Comparison of ENCODE assay signal across 8 mouse cellular contexts in the genomic region with DNA sequence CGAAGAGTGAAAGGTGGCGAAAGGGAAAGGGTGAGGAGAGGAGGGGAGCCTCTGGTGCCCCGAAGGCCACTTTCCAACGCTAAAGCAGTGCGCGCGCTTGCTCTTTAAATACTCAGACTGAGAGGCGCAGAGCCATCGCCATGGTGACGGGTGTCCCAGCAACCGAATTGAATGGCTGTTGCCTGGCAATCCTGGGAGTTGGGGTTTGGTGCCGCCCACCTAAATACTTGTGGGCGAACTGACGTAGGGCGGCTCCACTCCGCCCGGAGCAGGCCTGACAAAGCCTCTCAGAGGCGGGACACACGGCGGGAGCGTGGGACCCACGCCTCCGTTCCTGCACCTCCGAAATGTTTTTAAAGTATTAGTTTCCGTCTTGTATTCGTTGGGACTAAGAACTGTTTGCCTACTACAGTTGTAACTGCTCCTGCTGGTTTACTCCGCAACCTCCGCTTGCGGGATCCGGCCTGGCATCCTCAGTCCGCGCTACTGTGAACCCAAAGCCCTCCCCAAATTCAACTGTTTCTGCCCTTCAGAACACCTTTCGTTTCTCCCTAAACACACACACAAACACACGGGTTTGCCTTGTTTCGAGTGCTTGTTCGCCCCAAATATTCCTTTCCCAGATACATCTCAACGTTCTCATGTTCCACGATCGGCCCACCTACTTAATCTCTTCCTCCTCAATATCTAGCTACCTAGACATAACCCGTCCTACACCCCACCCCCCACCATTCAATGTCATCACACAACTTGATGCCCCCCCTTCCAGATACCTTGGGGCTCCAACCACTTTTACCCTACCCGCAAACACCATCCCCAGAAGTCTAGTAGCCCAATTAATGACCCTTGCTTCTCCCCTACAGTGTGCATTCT. TPM values are rescaled to one million over a fixed set of nuclear protein-coding genes. Genes with fewer than 3 reads are reported as not detected.
A peak's percentile ranks its signal among the peaks of the same experiment; 100 is the strongest.
DNase-seq lines count a peak whose midpoint lies in the region; ATAC-seq and TF ChIP-seq lines count a peak whose summit lies in the region.

No protein-coding gene starts in this region.

- TF ChIP-seq EP300 in stomach, postnatal 0 days (optimal IDR thresholded peaks at IDR 0.05): no peak

- H3K4me1 ChIP-seq in forebrain, embryonic 10.5 days: peaks cover 85% of the 10 kb centered on the region
- H3K4me1 ChIP-seq in heart, embryonic 15.5 days (replicated peaks): peaks cover 17% of the 10 kb centered on the region
- H3K4me1 ChIP-seq in kidney, postnatal 0 days (replicated peaks; ENCODE audit: insufficient read depth, low read length): peaks cover 24% of the 10 kb centered on the region
- peaks cover 27% of the 10 kb centered on the region for H3K4me1 ChIP-seq in liver, embryonic 11.5 days (replicated peaks; ENCODE audit: control insufficient read depth, insufficient read depth, low read length)
- H3K4me1 ChIP-seq in stomach, postnatal 0 days (replicated peaks; ENCODE audit: control insufficient read depth, insufficient read depth): peaks cover 3% of the 10 kb centered on the region; the same call in 1 of the 2 replicates

- peak overlapping the region; percentile 91 for H3K4me3 ChIP-seq in forebrain, embryonic 10.5 days
- H3K4me3 ChIP-seq in heart, embryonic 15.5 days: peak overlapping the region; percentile 55
- H3K4me3 ChIP-seq in kidney, postnatal 0 days (replicated peaks; ENCODE audit: low read depth, low read length): peak overlapping the region; percentile 33
- H3K4me3 ChIP-seq in liver, embryonic 11.5 days (ENCODE audit: low read depth, low read length): peak overlapping the region; percentile 45
- H3K4me3 ChIP-seq in stomach, postnatal 0 days (ENCODE audit: low read depth, low read length): peak overlapping the region; percentile 38

- no peak for TF ChIP-seq CTCF in kidney, postnatal 0 days (IDR thresholded peaks at IDR 0.05; ENCODE audit: low read depth)
- no peak for TF ChIP-seq CTCF in stomach, postnatal 0 days (IDR thresholded peaks at IDR 0.05; ENCODE audit: low read depth)

- DNase-seq in CD4-positive, CD25-positive, alpha-beta regulatory T cell, adult 2 months (ENCODE audit: low read depth, low spot score): peak; percentile 88
- peak; percentile 94 for DNase-seq in adrenal gland, postnatal 14 days
- peak; percentile 98 for DNase-seq in forebrain, embryonic 10.5 days (ENCODE audit: extremely low spot score, low spot score)
- DNase-seq in kidney, postnatal 0 days (ENCODE audit: low spot score): peak; percentile 95
- peak; percentile 79 for DNase-seq in liver, embryonic 11.5 days (ENCODE audit: low spot score)
- DNase-seq in stomach, postnatal 0 days (ENCODE audit: low spot score): peak; percentile 91

- WGBS in forebrain, embryonic 10.5 days: 1% methylated on average over 41 of the region's 41 CpGs
- WGBS in heart, embryonic 15.5 days: 4% methylated on average over 41 of the region's 41 CpGs
- WGBS in kidney, postnatal 0 days: 4% methylated on average over 41 of the region's 41 CpGs
- WGBS in liver, embryonic 11.5 days: 4% methylated on average over 41 of the region's 41 CpGs
- WGBS in stomach, postnatal 0 days: 3% methylated on average over 41 of the region's 41 CpGs

- peaks cover 48% of the 10 kb centered on the region for H3K36me3 ChIP-seq in forebrain, embryonic 10.5 days (replicated peaks)
- H3K36me3 ChIP-seq in heart, embryonic 15.5 days: no peaks in the 10 kb centered on the region
- H3K36me3 ChIP-seq in kidney, postnatal 0 days (ENCODE audit: insufficient read depth, low read length): no peaks in the 10 kb centered on the region
- H3K36me3 ChIP-seq in liver, embryonic 11.5 days (ENCODE audit: control insufficient read depth, insufficient read depth, low read length): no peaks in the 10 kb centered on the region
- H3K36me3 ChIP-seq in stomach, postnatal 0 days (ENCODE audit: control insufficient read depth, insufficient read depth, low read length): peaks cover 4% of the 10 kb centered on the region; the same call in 1 of the 2 replicates

- peak overlapping the region; percentile 66 for H3K4me2 ChIP-seq in heart, embryonic 15.5 days
- peak overlapping the region; percentile 69 for H3K4me2 ChIP-seq in kidney, postnatal 0 days (ENCODE audit: low read length)
- peak overlapping the region; percentile 69 for H3K4me2 ChIP-seq in liver, embryonic 11.5 days
- H3K4me2 ChIP-seq in stomach, postnatal 0 days (replicated peaks; ENCODE audit: low read depth): peak overlapping the region; percentile 61

- peak; percentile 74 for ATAC-seq in heart, embryonic 15.5 days (replicated peaks; ENCODE audit: insufficient number of reproducible peaks, insufficient read depth, low FRiP score, low read depth)
- ATAC-seq in kidney, postnatal 0 days (replicated peaks; ENCODE audit: low FRiP score, low read depth): peak; percentile 74
- ATAC-seq in liver, embryonic 11.5 days (replicated peaks; ENCODE audit: low FRiP score): peak; percentile 53
- peak; percentile 19; the same call in 1 of the 2 replicates for ATAC-seq in monocyte, adult 5-6 weeks (replicated peaks; ENCODE audit: insufficient number of reproducible peaks, low FRiP score, low TSS enrichment, poor library complexity, severe bottlenecking)
- ATAC-seq in stomach, postnatal 0 days (ENCODE audit: low FRiP score, low TSS enrichment): peak; percentile 75

- no peaks in the 10 kb centered on the region for H3K9me3 ChIP-seq in forebrain, embryonic 10.5 days
- H3K9me3 ChIP-seq in heart, embryonic 15.5 days (replicated peaks): no peaks in the 10 kb centered on the region
- no peaks in the 10 kb centered on the region for H3K9me3 ChIP-seq in kidney, postnatal 0 days (replicated peaks; ENCODE audit: low read length)
- H3K9me3 ChIP-seq in liver, embryonic 11.5 days (ENCODE audit: control insufficient read depth, low read length): no peaks in the 10 kb centered on the region
- H3K9me3 ChIP-seq in stomach, postnatal 0 days (ENCODE audit: control insufficient read depth, low read length): no peaks in the 10 kb centered on the region

- peaks cover 43% of the 10 kb centered on the region for H3K27me3 ChIP-seq in forebrain, embryonic 10.5 days (ENCODE audit: poor library complexity, severe bottlenecking)
- peaks cover 32% of the 10 kb centered on the region for H3K27me3 ChIP-seq in heart, embryonic 15.5 days
- no peaks in the 10 kb centered on the region for H3K27me3 ChIP-seq in kidney, postnatal 0 days (ENCODE audit: insufficient read depth, low read length)
- peaks cover 44% of the 10 kb centered on the region for H3K27me3 ChIP-seq in liver, embryonic 11.5 days (replicated peaks; ENCODE audit: control insufficient read depth, insufficient read depth, low read length)
- no peaks in the 10 kb centered on the region for H3K27me3 ChIP-seq in stomach, postnatal 0 days (ENCODE audit: control insufficient read depth, insufficient read depth, low read length)

- 0 out of 2 replicates have a peak overlapping the region, but pooled peaks have one; percentile 26 for H3K9ac ChIP-seq in heart, embryonic 15.5 days
- H3K9ac ChIP-seq in kidney, postnatal 0 days (ENCODE audit: low read depth, low read length): peak overlapping the region; percentile 48
- H3K9ac ChIP-seq in liver, embryonic 11.5 days (ENCODE audit: low read depth, low read length): 0 out of 2 replicates have a peak overlapping the region, but pooled peaks have one; percentile 9
- H3K9ac ChIP-seq in stomach, postnatal 0 days (ENCODE audit: low read length): peak overlapping the region; percentile 41; the same call in 1 of the 2 replicates

- H3K27ac ChIP-seq in forebrain, embryonic 10.5 days: peak overlapping the region; percentile 99
- H3K27ac ChIP-seq in heart, embryonic 15.5 days: peak overlapping the region; percentile 56
- H3K27ac ChIP-seq in kidney, postnatal 0 days: peak overlapping the region; percentile 85
- H3K27ac ChIP-seq in liver, embryonic 11.5 days (ENCODE audit: low read depth, low read length): no peak overlapping the region
- peak overlapping the region; percentile 77 for H3K27ac ChIP-seq in stomach, postnatal 0 days (replicated peaks)

RNA-seq across cellular contexts. Expression of a gene that starts 0.7 kb away (rescaled TPM):
- 152 and 162 TPM in 2 replicates for total RNA-seq in adrenal gland, postnatal 14 days (2021)
- 227 and 242 TPM in 2 replicates for polyA plus RNA-seq in forebrain, embryonic 10.5 days (2016; fragmentation: Nextera tagmentation; extraction: Ambion mirVana)
- 106 and 119 TPM in 2 replicates for polyA plus RNA-seq in heart, embryonic 15.5 days (2015; fragmentation: Nextera tagmentation; extraction: Ambion mirVana)
- 200 and 218 TPM in 2 replicates for polyA plus RNA-seq in kidney, postnatal 0 days (2015; fragmentation: Nextera tagmentation; extraction: Ambion mirVana)
- polyA plus RNA-seq in liver, embryonic 11.5 days (2014; fragmentation: Nextera tagmentation; extraction: Ambion mirVana): 219 and 241 TPM in 2 replicates
- 42.5 to 61.0 TPM (median 58.7 TPM) in 3 replicates for total RNA-seq in monocyte, adult 5-6 weeks (2017)
- polyA plus RNA-seq in stomach, postnatal 0 days (2015; fragmentation: Nextera tagmentation; extraction: Ambion mirVana): 129 and 133 TPM in 2 replicates

RNA-seq across cellular contexts. Expression of a gene that starts 1.3 kb away (rescaled TPM):
- total RNA-seq in adrenal gland, postnatal 14 days (2021): 0.64 and 1.3 TPM in 2 replicates
- polyA plus RNA-seq in forebrain, embryonic 10.5 days (2016; fragmentation: Nextera tagmentation; extraction: Ambion mirVana): 1.7 and 1.8 TPM in 2 replicates
- 1.6 and 7.0 TPM in 2 replicates for polyA plus RNA-seq in heart, embryonic 15.5 days (2015; fragmentation: Nextera tagmentation; extraction: Ambion mirVana)
- 42.8 and 49.5 TPM in 2 replicates for polyA plus RNA-seq in kidney, postnatal 0 days (2015; fragmentation: Nextera tagmentation; extraction: Ambion mirVana)
- polyA plus RNA-seq in liver, embryonic 11.5 days (2014; fragmentation: Nextera tagmentation; extraction: Ambion mirVana): 0.30 and 0.62 TPM in 2 replicates
- total RNA-seq in monocyte, adult 5-6 weeks (2017): 0.85 to 2.2 TPM (median 0.86 TPM) in 3 replicates
- polyA plus RNA-seq in stomach, postnatal 0 days (2015; fragmentation: Nextera tagmentation; extraction: Ambion mirVana): 212 and 255 TPM in 2 replicates

RNA-seq across cellular contexts. Expression of a gene that starts 12.6 kb away (rescaled TPM):
- 9.0 and 12.7 TPM in 2 replicates for total RNA-seq in adrenal gland, postnatal 14 days (2021)
- polyA plus RNA-seq in forebrain, embryonic 10.5 days (2016; fragmentation: Nextera tagmentation; extraction: Ambion mirVana): 65.8 and 78.2 TPM in 2 replicates
- 17.5 and 31.4 TPM in 2 replicates for polyA plus RNA-seq in heart, embryonic 15.5 days (2015; fragmentation: Nextera tagmentation; extraction: Ambion mirVana)
- 10.4 and 12.1 TPM in 2 replicates for polyA plus RNA-seq in kidney, postnatal 0 days (2015; fragmentation: Nextera tagmentation; extraction: Ambion mirVana)
- polyA plus RNA-seq in liver, embryonic 11.5 days (2014; fragmentation: Nextera tagmentation; extraction: Ambion mirVana): 3.2 and 5.9 TPM in 2 replicates
- total RNA-seq in monocyte, adult 5-6 weeks (2017): 0.95 to 2.3 TPM (median 1.8 TPM) in 3 replicates
- polyA plus RNA-seq in stomach, postnatal 0 days (2015; fragmentation: Nextera tagmentation; extraction: Ambion mirVana): 25.5 and 31.1 TPM in 2 replicates

RNA-seq across cellular contexts. Expression of a gene that starts 18.2 kb away (rescaled TPM):
- total RNA-seq in adrenal gland, postnatal 14 days (2021): 95.0 and 110 TPM in 2 replicates
- 260 and 275 TPM in 2 replicates for polyA plus RNA-seq in forebrain, embryonic 10.5 days (2016; fragmentation: Nextera tagmentation; extraction: Ambion mirVana)
- 189 and 207 TPM in 2 replicates for polyA plus RNA-seq in heart, embryonic 15.5 days (2015; fragmentation: Nextera tagmentation; extraction: Ambion mirVana)
- polyA plus RNA-seq in kidney, postnatal 0 days (2015; fragmentation: Nextera tagmentation; extraction: Ambion mirVana): 328 and 371 TPM in 2 replicates
- 246 and 251 TPM in 2 replicates for polyA plus RNA-seq in liver, embryonic 11.5 days (2014; fragmentation: Nextera tagmentation; extraction: Ambion mirVana)
- 53.3 to 77.9 TPM (median 61.9 TPM) in 3 replicates for total RNA-seq in monocyte, adult 5-6 weeks (2017)
- polyA plus RNA-seq in stomach, postnatal 0 days (2015; fragmentation: Nextera tagmentation; extraction: Ambion mirVana): 266 and 314 TPM in 2 replicates

RNA-seq across cellular contexts. Expression of a gene that starts 18.6 kb away (rescaled TPM):
- 1.4 and 3.2 TPM in 2 replicates for total RNA-seq in adrenal gland, postnatal 14 days (2021)
- polyA plus RNA-seq in forebrain, embryonic 10.5 days (2016; fragmentation: Nextera tagmentation; extraction: Ambion mirVana): 4.4 and 5.4 TPM in 2 replicates
- 0.79 and 2.2 TPM in 2 replicates for polyA plus RNA-seq in heart, embryonic 15.5 days (2015; fragmentation: Nextera tagmentation; extraction: Ambion mirVana)
- 2.7 and 3.7 TPM in 2 replicates for polyA plus RNA-seq in kidney, postnatal 0 days (2015; fragmentation: Nextera tagmentation; extraction: Ambion mirVana)
- 0.97 and 1.7 TPM in 2 replicates for polyA plus RNA-seq in liver, embryonic 11.5 days (2014; fragmentation: Nextera tagmentation; extraction: Ambion mirVana)
- 0.53 to 2.3 TPM in 2 of 3 replicates, not detected in the other for total RNA-seq in monocyte, adult 5-6 weeks (2017)
- polyA plus RNA-seq in stomach, postnatal 0 days (2015; fragmentation: Nextera tagmentation; extraction: Ambion mirVana): 2.7 and 3.3 TPM in 2 replicates

Comparison
In these comparisons a context has a peak if more than half of its experiments do, and no peak if none do; other contexts are left out.
1. H3K4me3 ChIP-seq: peak in every context shown above with its lines; median percentile 91 in forebrain, embryonic 10.5 days; 55 in heart, embryonic 15.5 days; 45 in liver, embryonic 11.5 days; 38 in stomach, postnatal 0 days; 33 in kidney, postnatal 0 days.
2. ATAC-seq: peak in every context shown above with its lines; median percentile 75 in stomach, postnatal 0 days; 74 in heart, embryonic 15.5 days; 74 in kidney, postnatal 0 days; 53 in liver, embryonic 11.5 days; 19 in monocyte, adult 5-6 weeks.